Mouse (Mus musculus): Measurements from ENCODE around the gene Cd79b.
"Not testable (repeated sequence)": the region's sequence is repeated elsewhere in the genome, so short reads cannot be mapped to it uniquely, and the experiment has no call there.

Gene Cd79b

DNA sequence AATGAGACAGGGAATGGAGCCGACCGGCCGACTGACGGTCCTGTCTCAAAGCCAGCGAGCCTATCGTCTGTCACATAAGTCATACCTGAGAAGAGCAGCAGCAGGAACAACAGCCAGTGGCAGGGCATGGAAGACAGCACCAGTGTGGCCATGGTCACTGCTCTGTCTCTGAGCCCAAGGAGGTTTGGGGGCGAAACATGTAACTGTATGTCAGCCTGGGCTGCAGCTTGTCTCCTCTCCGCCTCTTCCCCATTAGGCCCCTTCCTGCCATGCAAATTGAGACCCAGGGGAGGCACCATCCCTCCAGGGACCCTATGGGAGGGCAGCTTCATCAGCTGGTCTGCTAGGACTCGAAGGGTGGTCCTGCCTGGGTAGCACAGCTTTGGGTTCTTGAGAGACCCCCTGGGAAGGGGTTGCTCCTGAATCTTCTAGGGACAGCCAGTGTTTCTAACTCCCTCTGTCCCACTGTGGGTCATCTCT is at the start of gene Cd79b:
Gene Cd79b (minus strand): TSS at position 430 of the 480 bp plus-strand sequence.
- DNase-seq, result no peak

DNA sequence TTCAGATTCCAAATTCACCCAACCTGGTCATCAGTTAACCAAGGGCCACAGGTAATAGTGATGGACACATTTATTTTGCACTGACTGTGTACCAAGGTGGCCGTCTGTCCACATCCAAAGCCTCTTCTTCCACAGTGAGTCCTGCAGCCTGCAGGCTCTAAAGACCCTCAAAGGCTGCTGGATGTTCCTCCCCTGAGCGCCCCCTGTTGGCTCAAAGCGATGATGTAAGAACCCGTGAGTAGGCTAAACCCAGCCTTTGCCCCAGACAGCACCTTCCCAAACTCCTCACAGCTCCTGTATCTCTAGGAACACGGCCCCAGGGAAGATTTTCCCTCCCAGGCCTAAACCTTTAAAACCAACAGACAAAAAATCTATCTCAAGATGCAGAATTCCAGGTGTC is 44.8 kb upstream of the Cd79b start:
- DNase-seq, result peak in 1 of 2 experiments; percentile 39

DNA sequence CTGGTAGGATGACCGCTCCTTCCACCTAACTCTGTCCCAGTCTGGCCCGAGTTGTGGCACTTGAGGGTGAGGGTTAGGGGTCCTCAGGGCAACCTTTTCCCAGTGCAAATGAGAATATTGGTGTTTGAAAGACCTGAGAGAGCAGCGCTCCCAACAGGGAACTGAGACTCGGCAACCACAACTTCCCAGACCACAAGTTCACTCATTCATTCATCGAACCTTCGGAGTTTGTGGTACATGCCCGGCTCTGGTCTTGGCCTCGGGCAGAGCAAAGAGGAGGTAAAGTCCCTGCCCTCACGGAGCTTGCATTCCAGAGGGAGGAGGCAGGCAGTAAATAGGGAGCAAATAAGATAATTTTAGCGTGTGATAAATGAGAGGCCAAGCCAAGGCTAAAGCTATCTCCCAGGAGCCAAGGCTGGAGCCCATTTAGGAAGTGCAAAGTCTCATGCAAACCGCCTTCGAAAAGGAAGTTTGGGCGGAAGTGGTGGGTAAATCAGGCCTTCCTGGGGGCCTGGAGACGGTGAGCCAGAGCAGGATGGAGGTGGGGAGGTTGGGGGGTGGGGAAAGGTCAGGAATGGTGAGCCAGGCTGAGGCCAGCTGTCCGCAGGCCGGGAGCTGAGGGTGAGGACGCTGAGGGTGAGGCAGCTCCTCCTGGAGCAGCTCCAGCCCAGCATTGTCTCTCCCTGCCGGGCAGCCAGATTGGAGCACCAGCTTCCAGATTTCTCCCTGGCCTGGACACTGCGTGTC is 41.0 kb upstream of the Cd79b start:
- DNase-seq, result peak; percentile 71

DNA sequence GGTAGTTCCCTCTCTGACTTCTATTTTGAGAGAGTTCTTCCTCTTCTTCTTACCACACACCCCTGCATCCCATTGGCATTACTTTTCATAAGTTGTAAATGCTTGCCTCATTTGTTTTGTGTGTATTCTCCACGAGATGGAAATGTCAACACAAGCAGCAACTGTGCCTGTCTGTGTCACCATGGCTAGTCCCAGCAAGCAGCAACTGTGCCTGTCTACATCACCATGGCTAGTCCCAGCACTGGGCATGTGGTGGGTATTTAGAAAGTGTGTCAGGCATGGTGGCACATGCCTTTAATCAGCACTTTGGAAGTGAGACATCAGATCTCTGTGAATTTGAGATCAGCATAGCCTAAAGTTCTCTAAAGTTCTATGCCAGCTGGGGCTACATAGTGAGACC is 39.6 kb upstream of the Cd79b start:
- no peak for DNase-seq

DNA sequence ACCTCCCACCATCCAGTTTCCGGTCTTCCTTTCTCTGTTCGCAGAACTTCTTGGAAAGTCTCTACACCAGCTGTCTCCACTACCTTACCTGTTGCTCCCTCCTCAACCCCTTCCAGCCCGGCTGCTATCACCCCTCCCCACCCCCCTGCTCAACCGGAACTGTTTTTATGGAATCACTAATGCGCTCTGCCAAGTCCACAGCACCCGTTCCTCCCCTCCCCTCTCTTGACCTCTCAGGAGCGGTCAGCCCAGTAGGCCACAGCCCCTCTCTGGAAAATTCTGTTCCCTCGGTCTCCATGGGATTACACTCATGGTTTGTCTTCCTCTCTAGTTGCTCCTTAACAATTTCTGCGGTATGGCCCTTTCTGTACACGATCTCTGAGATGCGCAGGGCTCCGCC is 38.6 kb upstream of the Cd79b start, which contains the start of gene Scn4a:
Gene Scn4a (minus strand): TSS at position 101 of the 400 bp plus-strand sequence.
- DNase-seq, result no peak

DNA sequence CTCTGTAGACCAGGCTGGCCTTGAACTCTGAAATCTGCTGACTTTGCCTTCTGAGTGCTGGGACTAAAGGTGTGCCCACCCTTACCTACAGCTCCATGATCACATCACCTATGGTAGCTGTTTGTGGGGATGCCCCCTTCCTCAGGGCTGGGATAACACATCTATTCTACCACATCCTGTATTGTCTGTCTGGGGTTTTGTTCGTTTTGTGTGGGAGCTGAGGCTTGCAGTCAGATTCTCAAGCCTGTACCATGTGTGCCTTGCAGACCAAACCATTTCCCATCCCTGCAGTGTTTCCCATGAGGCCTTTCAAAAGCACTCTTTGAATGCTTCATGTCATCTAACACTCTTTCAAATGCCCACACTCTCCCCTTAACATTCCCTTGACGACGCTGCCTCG is 37.4 kb upstream of the Cd79b start:
- no peak for DNase-seq

DNA sequence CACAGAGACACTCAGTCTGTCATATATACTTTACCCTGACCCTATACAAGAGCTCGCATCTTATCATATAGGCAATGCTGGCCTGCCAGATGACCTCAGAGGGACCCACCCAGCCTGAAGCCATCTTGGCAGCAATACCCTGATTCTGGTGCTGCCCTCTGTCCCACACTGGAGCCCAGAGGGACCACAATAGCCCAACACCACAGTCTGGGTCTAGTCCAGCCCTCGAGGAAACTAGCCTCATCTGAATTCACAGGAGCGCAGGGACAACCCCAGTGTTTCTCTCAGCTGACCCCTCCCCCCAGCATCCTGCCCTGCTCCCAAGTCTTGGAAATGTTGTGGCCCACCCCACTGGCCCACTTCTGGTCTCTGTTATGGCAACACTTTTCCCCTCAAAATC is 36.7 kb upstream of the Cd79b start:
- DNase-seq, result no peak

DNA sequence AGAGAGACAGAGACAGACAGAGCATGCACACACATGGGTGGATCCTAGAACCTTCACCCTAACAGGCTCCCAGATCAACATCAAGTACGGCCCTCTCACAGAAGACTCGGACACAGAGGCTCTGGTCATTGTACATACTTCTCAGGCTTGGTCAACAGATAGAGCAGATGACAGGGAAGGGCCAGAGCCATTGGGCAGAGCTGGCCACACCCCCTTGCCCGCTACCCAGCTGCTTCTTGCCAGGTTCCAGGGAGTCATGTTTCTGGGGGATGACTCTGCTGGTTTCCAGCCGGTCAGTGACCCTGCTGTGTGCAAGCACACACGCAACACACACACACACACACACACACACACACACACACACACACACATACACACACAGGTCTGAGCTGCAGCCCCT is 36.3 kb upstream of the Cd79b start:
- no peak for DNase-seq

DNA sequence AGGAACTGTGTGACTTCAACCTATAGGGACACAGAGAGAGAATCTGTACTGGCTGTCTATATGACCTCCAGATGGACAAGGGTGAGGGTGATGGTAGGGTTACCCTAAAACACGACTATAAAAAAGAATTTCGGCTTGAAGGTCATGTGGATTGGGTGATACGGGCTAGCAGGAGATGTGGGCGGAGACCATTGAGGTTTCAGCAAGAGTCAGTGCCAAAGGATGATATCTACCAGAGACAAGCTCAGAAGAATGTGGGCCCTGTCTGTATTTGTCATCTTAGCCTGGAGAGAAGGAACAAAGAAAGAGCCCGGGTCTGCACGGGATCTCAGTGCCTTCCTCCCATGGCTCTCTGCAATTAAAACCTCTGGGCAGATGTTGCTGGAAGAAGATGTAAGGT is 35.2 kb upstream of the Cd79b start:
- no peak for DNase-seq

DNA sequence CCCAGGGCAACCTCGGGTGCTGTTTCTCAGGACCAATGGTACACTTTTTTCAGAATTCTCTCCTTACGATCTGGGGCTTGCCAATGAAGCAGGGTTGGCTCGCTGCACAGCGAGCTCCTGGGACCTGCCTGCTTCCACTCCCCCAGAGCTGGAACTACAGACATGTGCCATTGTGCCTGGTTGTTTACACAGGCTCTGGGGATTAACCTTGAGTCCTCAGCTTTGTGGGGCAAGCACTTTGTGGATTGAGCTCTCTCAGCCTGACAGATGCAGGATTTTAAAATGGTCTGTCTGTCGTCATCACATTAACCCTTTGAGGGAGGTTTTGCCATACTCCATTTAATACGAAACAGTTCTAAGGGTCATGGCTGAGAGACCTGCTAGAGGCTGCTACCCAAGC is 30.3 kb upstream of the Cd79b start:
- no peak for DNase-seq

DNA sequence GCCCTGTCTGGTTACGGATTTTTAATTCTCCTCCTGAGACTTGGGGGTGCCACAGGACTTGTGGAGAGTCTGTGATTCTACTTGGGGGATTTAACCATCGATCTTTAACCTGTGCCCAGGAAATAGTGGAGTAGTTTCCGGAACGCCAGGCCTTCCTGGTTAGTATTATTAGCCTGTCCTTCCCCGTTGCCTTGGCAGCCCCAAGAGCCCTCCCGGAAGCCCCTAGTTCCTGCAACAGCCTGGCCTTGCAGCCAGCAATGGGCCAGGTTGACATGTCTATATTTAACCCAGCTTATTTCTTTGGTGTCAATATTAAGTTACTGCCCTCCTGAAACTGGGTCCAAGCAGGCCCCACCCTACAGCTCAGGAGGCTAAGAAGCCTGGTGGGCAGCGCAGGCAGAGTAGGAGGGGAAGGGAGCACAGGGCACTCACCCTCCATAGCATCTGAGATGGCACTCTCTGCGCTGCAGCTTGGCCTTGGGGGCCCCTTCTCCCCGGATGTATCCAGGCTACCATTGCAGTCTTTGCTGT is 26.5 kb upstream of the Cd79b start:
- DNase-seq, result no peak

DNA sequence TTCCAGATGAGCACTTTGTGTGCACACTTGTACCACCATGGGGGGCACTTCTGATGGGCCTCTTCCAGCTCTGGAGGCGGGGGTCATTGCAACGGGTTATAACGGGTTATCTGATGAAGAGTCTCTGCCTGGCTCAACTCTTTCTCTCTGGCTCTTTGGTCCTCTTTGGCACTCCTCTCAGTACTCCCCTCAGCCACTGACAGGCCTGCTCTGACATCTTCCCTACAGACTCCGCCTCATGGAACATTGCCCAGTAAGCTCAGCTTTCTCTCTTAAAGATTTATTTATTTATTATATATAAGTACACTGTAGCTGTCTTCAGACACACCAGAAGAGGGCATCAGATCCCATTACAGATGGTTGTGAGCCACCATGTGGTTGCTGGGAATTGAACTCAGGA is 24.8 kb upstream of the Cd79b start:
- DNase-seq, result not testable (repeated sequence)

DNA sequence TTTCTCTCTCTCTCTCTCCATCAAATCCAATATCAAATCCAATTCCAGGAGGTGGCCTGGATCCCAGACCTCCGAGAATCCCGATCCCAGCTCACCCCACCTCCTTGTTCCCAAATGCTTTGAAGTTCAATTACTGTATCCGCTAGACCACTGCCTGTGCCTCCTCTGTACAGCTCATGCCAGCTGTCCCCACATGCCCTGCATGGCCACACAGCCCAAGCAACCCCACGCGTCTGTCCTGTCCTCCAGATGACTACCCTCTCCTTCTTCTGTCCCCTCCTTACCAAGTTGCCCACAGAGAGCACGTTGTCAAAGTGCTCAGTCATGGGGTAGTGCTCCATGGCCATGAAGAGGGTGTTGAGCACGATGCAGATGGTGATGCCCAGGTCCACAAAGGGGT is 24.3 kb upstream of the Cd79b start:
- no peak for DNase-seq

DNA sequence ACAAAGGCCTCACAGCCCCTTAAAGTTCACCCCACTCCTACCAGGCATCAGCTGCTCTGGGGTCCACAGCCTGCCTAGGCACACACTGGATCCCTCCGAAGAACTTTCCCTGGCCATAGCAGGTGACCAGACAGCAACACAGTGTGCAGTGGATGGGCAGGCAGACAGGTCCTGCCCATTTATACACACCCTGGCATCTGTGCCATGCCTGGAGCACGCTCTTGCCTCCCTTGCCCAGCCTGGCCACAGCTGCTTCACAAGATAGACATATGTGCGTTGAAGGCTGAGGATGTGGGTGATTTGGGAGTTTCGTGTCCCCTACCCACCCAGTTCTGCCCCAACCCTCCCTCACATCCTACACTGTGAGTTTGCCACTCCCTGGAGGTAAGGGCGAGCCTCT is 23.5 kb upstream of the Cd79b start:
- DNase-seq, result no peak

DNA sequence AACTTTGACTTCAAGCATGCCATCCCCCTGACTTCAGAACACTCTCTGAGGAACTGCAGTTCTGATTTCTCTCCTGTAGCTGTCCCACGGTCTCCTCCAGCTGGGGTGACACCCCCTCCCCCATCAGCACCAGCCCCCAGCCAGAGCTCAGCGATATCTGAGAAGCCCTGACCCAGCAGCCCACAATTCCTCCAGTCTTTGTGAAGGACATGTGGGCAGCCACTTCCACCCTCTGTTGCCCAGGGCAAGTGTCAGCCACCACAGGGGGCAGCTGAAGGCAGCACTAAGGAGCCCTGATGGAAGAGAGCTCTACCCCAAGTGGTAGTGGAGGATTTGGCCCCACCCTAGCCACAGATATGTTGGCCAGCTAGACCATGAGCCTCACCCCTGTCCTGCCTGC is 19.5 kb upstream of the Cd79b start:
- no peak for DNase-seq

DNA sequence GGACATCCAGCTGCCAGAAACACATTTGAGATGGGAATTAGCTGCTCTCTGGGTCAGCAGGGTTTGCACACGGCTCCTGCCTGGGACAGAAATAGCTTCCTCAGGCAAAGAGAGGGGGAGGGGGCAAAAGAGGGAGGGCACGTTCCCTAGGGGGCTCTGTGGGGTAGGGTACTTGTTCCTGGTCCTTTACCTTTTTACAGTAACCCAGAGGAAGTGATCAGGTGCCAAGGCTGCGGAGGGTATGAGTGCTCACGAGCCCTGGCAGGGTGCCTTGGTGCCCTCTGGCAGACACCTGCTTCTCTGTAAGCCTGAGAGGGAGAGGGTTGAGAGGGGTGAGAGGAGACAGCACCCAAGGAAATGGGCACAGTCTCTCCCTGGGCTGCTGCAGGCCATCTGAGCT is 17.9 kb upstream of the Cd79b start:
- DNase-seq, result peak; percentile 41 to 67

DNA sequence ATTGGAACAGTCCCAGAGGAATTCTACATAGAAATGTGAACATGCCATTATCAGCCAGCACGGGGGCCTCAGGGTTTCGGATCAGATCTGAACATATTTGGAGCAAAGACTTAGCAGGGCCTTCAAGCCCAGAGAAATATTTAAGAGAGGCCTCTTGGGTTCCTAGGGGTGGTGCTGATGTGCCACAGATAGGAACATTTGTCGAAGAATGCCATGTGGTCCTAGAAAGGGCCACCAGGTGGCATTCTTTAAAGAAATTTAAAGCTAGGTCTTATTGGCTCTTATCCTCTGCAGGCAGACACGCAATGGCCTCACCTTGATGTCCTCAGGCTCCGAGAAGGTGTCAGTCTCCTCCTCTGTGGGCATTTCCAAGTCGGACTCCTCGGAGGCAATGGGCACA is 15.1 kb upstream of the Cd79b start:
- peak; percentile 60 to 72 for DNase-seq

DNA sequence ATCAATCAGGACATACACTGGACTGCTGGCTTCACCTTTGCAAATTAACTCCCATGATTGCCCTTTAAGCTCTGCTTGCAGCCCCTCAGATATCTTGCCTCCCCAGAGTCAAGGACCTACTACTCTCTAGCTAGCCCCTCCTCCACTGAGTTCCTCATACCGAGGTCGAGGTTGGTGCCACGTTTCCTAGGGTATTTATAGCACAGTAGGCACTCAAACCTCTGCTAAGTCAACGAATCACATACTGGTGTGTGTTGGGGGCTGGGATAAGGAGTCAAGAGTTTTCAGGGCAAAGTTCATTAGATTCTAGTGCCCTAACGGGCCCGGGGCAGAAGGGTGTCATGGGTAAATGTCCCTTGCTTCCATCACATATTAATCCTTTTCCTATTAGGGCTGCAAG is 14.6 kb upstream of the Cd79b start:
- DNase-seq, result no peak

DNA sequence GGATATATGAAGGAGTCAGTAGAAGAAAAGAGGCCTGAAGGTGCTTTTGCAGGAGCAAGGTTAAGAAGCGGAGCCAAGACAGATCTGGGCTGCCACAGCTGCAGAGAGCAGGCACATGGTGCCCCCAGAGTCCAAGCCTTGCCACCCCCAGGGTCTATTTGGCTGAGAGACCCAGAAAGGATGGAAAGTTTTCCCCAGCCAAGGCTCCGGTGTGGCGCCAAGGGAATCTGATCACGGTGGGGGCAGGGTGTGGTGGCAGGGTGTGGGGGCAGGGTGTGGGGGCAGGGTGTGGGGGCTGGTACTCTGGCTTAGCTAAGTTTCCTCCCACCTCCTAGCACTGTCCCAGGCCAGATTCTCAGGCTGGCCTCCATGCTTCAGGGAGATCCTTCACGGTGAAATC is 14.0 kb upstream of the Cd79b start:
- DNase-seq, result no peak

DNA sequence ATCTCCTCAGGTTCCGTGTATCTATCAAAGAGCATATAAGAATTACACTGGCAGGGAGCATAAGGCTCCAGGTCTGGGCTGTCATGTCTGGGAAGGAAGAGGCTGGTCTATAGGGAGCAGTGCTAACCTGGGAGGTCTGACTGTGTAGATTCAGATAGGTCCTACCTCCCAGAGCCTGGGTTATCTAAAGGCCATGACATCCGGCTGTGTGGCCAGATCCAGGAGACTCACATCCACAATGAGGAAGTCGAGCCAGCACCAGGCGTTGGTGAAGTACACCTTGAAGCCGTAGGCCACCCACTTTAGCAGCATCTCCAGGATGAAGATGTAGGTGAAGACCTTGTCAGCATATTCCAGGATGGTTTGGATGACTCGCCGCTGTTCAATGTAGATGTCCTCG is 11.9 kb upstream of the Cd79b start:
- no peak for DNase-seq

DNA sequence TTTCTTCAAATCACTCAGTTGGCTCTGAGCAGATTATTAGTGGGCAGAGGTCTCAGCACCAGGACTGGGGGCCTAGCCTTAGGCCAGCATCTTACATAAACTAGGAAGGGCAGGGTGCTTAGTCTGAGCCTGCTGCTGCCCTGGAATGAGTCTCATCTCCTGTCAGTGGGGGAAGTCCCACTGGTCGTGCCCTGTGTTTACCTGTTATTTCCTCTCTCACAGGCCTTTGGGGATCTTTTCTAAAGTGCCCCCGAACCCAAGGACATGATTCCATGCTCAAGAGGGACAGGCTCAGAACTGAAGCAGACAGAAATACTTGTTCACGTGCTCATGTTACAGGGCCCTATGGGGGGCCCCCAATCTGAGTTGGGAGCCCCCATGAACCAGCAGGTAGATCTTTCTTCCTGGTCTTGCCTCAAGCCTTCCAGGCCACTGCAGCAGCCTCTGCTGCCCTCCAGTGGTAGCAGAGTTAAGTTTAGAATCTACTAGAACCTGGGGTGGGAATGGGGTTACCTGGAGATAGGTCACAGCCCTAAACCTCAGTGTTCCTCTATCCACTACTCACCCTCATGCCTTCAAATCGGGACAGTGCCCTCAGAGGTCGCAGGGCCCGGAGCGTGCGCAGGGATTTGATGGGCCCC is 11.1 kb upstream of the Cd79b start:
- peak; percentile 86 to 89 for DNase-seq

DNA sequence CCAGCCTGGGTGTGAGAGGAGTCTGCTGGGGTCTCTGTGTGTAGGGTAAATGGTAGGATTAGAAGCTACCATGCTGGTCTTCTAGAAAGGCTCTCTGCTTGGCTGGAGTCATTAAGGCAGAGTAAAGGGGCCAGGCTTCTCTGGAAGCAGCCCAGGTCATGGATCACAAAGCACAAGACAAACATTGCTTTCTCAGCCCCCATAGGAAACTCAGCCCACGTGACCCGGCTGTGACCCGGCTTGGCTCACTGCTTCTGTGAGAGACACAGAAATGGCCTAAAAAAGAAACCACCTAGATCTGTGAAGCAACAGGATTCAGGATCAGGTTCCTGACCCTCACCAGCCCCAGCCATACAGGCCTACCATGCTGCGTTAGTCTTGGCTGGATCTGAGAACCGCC is 10.3 kb upstream of the Cd79b start:
- DNase-seq, result no peak

DNA sequence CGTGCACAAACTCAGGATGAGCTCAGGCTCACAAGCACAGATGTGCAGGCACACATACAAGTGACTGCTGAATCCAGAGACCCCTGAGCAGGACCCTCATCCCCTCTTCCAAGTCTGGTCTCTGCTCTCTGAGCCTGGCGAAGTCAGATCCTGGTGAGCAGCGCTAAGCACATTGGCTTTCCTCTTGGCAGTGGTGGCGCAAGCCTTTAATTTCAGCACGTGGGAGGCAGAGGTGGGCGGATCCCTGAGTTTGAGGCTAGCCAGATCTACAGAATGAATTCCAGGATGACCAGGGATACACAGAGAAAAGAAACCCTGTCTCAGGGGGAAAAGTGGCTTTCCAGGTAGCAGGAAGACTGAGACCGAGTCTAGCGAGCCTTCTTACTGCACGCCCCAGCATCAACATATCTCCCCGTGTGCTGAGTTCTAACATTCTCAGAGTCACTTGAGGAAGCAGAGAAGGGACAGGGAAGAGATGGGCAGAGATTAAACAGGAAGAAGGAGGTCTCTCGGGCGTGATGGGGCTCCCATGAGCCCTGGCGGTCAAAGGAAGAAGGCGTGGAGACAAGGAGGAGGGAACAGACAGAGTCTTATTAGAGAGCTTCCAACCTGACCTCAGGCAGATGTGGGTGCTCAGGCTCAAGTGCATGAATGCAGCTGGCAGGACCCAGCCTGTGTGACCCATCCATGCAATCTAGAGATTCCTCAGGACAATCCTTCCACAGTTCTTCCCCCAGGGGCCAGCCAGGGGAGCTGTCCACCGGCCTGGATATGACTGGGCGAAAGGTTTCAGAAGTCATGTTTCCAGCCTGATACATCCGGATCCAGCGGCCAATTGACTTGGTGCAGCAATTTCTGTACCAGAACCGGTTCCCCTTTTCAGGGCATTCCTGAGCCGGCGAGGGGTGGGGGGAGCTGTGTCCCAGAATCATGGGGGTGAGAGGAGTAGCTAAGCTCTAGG is 4.1 kb upstream of the Cd79b start:
- DNase-seq, result no peak

Data from cerebellum, postnatal 14 days (tissue).